Mouse (Mus musculus) left cerebral cortex, adult 2 months (tissue): ENCODE measurements around the gene Rasd1. TPM values are rescaled to one million over a fixed set of nuclear protein-coding genes. Genes with fewer than 3 reads are reported as not detected.
A peak's percentile ranks its signal among the peaks of the same experiment; 100 is the strongest.

Source experiments
- DNase-seq, 2 experiments: peaks; one replicate each; pipeline ENCODE4 v3.0.0; 2021 to 2022; ENCODE audit warnings: low spot score in 2 of 2, mixed read lengths in 1 of 2; ENCODE audit errors: extremely low spot score in 1 of 2
- H3K27ac ChIP-seq: fragments of 200-600 bp; 2 replicates; pipeline ENCODE4 v1.8.1; 2022
- H3K4me3 ChIP-seq: fragments of 200-600 bp; 2 replicates; pipeline ENCODE4 v1.8.1; 2022
- CTCF ChIP-seq: fragments of 200-600 bp; IDR thresholded peaks from 2 replicates; pipeline ENCODE4 v1.8.1; 2022; ENCODE audit warnings: antibody characterized with exemption, mild to moderate bottlenecking, moderate library complexity
- intact Hi-C: fragments of 180-260 bp; cut with DNase I; formaldehyde crosslinking; loops from one replicate; pipeline ENCODE4 v1.15.1; 2025
- total RNA-seq, 2 experiments: library from RNA; stranded (reverse); gene quantifications; 2 replicates each; pipeline ENCODE4 v1.2.3; 2021

The Rasd1 gene
- total RNA-seq, 2 experiments from 2014 or later = 12.0 to 20.5 TPM

- no peak for DNase-seq
Observed at GRCm38 (mm10) chr11:59973389-59973788, 8.6 kb upstream of the Rasd1 start.

GRCm38 (mm10) chr11:59971691-59972090 lies 6.9 kb upstream of the Rasd1 start:
- no peak for DNase-seq
- H3K27ac ChIP-seq = no peak overlapping the region
- intact Hi-C loops = no loop called here
- H3K4me3 ChIP-seq = no peak overlapping the region
- no peak for TF ChIP-seq CTCF

More at GRCm38 (mm10) chr11:59973389-59973788, 8.6 kb upstream of the Rasd1 start:
- no peak overlapping the region for H3K4me3 ChIP-seq
- no peak for TF ChIP-seq CTCF
- H3K27ac ChIP-seq = no peak overlapping the region
- intact Hi-C loops = no loop called here

DNA sequence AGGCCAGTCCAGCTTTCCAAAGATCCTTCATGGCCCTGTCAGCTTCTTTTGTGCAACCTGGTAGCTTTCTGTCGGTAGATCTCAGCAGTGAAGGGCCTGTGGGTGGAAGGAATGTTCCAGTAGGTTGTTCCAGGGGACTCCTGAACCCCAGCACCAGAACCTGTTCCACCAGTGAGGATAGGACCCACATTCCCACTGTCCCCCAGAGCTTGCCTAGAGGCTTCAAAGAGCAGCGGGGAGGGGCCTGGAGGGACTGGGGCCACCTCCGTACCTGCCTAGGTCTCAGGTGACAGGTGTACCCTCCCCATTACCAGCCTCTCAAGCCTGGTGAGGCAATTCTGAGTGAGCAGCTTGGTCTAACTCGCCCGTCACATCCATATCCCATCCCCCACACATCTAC lies 6.0 kb upstream of the Rasd1 start:
- Histone ChIP-seq H3K4me3 (no peak overlapping the region), H3K27ac (no peak overlapping the region)
- intact Hi-C loops = no loop called here
- DNase-seq = no peak
- no peak for TF ChIP-seq CTCF

GRCm38 (mm10) chr11:59967765-59968164 lies 3.0 kb upstream of the Rasd1 start:
- no peak overlapping the region for H3K4me3 ChIP-seq
- no peak overlapping the region for H3K27ac ChIP-seq
- TF ChIP-seq CTCF = no peak
- DNase-seq = no peak
- intact Hi-C loops = no loop called here

DNA sequence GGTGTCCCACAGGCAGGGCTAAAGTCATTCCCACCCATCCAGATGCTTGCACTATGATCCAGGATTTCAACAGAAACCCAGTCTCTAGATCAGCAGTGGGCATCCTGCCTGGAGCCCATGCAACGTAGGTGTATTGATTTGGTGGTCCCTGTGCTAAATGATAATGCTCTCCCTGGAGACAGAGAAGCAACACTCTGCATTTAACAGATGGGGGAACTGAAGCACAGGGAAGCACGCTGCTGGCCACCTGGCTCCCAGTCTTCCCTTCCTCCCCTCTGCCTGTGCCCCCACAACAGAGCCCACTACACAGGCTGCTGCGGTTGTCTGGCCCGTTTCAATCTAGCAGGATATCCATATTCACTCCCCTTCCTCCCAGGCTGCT lies 1.3 kb upstream of the Rasd1 start:
- DNase-seq = no peak
- intact Hi-C loops = no loop called here
- H3K4me3 ChIP-seq = no peak overlapping the region
- no peak overlapping the region for H3K27ac ChIP-seq
- TF ChIP-seq CTCF = no peak

GRCm38 (mm10) chr11:59965227-59966101 lies 720 bp upstream of the Rasd1 start:
- DNase-seq = peak; percentile 74 to 81
- Histone ChIP-seq H3K27ac (peak overlapping the region; percentile 90), H3K4me3 (peak overlapping the region; percentile 51)
- TF ChIP-seq CTCF = peak; percentile 92
- intact Hi-C loops = loop anchor here (1.0 to 2.0 kb wide), 3 partner anchors 62 to 111 kb away; no protein-coding TSS in a partner anchor

GRCm38 (mm10) chr11:59964163-59964758 lies 483 bp downstream of the Rasd1 start:
- DNase-seq = no peak
- TF ChIP-seq CTCF = no peak
- H3K27ac ChIP-seq = peak overlapping the region; percentile 90
- intact Hi-C loops = loop anchor here (2.0 kb wide), 2 partner anchors 79 to 113 kb away; no protein-coding TSS in a partner anchor
- peak overlapping the region; percentile 51 for H3K4me3 ChIP-seq

DNA sequence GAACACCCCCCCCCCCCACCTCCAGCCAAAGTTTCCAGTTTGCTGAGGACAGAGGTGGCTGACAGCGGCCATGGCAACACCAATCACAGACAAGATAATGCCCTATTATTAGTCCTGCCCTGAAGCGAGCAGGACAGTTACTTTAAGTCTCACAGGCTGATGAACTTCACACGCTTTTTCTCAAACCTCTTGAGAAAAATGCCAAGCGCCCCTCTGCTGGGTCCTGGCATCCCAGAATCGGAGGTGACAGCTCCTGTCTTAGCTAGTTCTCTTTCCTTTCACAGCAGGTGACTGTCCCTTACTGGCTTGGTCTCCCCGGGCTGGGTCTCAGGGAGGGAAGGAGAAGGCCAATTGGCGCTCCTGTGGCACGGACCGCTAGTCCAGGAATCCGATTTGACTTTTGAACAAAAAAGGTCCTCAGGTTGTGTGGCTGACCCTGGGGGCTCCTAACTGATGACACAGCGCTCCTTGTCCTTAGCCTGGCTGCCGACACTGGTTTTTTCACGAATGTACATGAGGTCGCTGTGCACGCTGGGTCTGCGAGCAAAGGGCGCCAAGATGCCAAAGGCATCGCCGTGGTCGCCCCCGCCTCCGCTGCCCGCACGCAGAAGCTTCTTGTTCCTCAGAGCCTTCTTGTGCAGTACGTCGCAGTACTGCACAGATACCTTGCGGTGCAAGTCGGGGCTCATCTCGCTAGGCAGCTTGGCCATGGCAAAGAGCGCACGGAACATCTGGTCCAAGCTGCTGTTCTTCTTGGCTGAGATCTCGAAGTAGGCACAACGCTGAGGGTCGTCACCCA lies 1.2 kb downstream of the Rasd1 start:
- no peak for TF ChIP-seq CTCF
- intact Hi-C loops = loop anchor here (2.0 kb wide), 3 partner anchors 41 to 113 kb away; no protein-coding TSS in a partner anchor
- Histone ChIP-seq H3K27ac (peak overlapping the region; percentile 90), H3K4me3 (peak overlapping the region; percentile 51)
- no peak for DNase-seq

DNA sequence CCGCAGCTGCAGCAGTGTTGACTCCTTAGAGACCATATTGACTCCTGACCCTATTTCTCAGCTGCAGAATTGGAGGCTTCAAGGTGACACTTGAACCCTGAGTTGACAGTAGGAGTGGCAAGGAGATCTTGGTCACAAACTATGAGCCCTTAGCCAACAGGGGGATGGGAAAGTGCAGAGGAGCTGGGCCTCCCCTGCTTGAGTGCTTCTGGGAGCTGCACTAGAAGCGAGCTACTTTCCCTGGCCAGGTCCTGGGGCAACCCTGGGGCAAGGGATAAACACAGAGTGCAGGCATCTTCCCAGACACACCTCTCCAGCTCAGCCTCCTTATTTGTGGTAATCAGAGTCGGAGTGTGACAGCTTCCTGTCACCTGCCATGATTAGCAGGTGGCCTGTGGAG lies 2.2 kb downstream of the Rasd1 start:
- DNase-seq = no peak
- intact Hi-C loops = loop anchor here (2.0 kb wide), 1 partner anchor 42 kb away; no protein-coding TSS in a partner anchor
- Histone ChIP-seq H3K27ac (no peak overlapping the region), H3K4me3 (no peak overlapping the region)
- TF ChIP-seq CTCF = no peak

DNA sequence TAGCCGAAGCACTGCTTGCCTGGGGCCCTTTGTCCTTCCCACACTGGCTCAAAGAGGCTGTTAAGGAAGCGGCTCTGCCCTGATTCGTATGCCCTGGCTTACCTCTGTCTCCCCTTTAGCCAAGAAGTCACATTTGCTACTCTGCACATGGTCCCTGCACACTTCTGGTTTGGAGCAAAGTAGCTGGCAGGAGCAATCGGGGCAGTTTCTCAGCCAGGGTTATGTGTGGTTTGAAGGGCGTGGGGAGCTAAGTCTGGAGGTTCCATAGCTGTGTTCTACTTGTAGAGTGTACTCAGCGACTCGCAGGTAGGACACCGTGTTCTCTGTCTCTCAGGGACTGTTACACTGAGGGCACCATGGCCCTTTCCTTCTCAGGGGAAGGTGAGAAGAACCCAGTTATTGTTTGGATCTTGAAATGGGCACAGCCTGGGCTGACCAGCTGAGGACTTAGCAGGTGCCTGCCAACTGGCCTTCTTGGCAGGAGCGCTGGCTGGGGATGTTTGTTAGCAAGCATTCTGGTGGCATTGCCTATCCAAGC lies 3.3 kb downstream of the Rasd1 start:
- H3K27ac ChIP-seq = peak overlapping the region; percentile 30; the same call in 1 of the 2 replicates
- intact Hi-C loops = no loop called here

More for the DNA sequence above, 3.3 kb downstream of the Rasd1 start:
- no peak for DNase-seq
- no peak overlapping the region for H3K4me3 ChIP-seq
- no peak for TF ChIP-seq CTCF
